14 mouse cellular contexts compared by ENCODE assay signal in genomic region chr16:10770531-10771325, GRCm38 (mm10). TPM values are rescaled to one million over a fixed set of nuclear protein-coding genes. Genes with fewer than 3 reads are reported as not detected.
DNase-seq lines count a peak whose midpoint lies in the region; ATAC-seq and TF ChIP-seq lines count a peak whose summit lies in the region.
"Had no signal": no experiment of that assay in that cellular context is flagged by ENCODE, and none has a peak within 500 bp of the region (broad histone marks: within the 10 kb centered on the region; RNA-seq: fewer than 3 reads in every experiment).

No protein-coding gene starts in this region.

- WGBS in forebrain, embryonic 14.5 days = 54% methylated on average over 4 of the region's 4 CpGs
- WGBS in forebrain, embryonic 12.5 days = 59% methylated on average over 4 of the region's 4 CpGs
- 53% methylated on average over 4 of the region's 4 CpGs for WGBS in lung, adult 2 months

- H3K36me3 ChIP-seq in forebrain, embryonic 14.5 days (ENCODE audit: control insufficient read depth, insufficient read depth, low read length) = no peaks in the 10 kb centered on the region
- H3K36me3 ChIP-seq in forebrain, embryonic 12.5 days (replicated peaks) = no peaks in the 10 kb centered on the region
- no peaks in the 10 kb centered on the region for H3K36me3 ChIP-seq in CH12.LX (replicated peaks in 1 of 2; ENCODE audit: control insufficient read depth in 1 of 2, insufficient read depth in 1 of 2, low read length in 1 of 2)
- H3K36me3 ChIP-seq in myocyte (ENCODE audit: control insufficient read depth, insufficient read depth) = no peaks in the 10 kb centered on the region

- H3K79me2 ChIP-seq in CH12.LX (replicated peaks; ENCODE audit: control insufficient read depth, extremely low read depth, insufficient read depth, poor library complexity, severe bottlenecking) = no peaks in the 10 kb centered on the region
- no peaks in the 10 kb centered on the region for H3K79me2 ChIP-seq in myocyte (ENCODE audit: control insufficient read depth, insufficient read depth)

- H3K4me3 ChIP-seq in forebrain, embryonic 14.5 days (ENCODE audit: low read depth, low read length) = no peak overlapping the region
- H3K4me3 ChIP-seq in forebrain, embryonic 12.5 days (replicated peaks) = no peak overlapping the region
- H3K4me3 ChIP-seq in lung, adult 2 months (replicated peaks; ENCODE audit: extremely low read depth, low read depth, low read length) = no peak overlapping the region
- no peak overlapping the region for H3K4me3 ChIP-seq in CH12.LX (replicated peaks in 1 of 3; ENCODE audit: low read depth in 2 of 3, low read length in 2 of 3, poor library complexity in 1 of 3)
- H3K4me3 ChIP-seq in myocyte = no peak overlapping the region
- H3K4me3 ChIP-seq: left cerebral cortex, adult 2 months had no signal

- in situ Hi-C loops in CH12.LX (cut with MboI; ENCODE audit: low pct_ligation_motif_present, low pct_unique_long_range_greater_than_20kb, low sequenced_read_pairs) = no loop called here

- TF ChIP-seq CTCF in lung, adult 2 months (IDR thresholded peaks at IDR 0.05; ENCODE audit: insufficient read depth, low read length) = 0 out of 2 replicates have a peak, but pooled peaks have one; percentile 11
- no peak for TF ChIP-seq CTCF in CH12.LX (conservative IDR thresholded peaks at IDR 0.05 in 1 of 2, IDR thresholded peaks at IDR 0.05 in 1 of 2; ENCODE audit: low read depth in 2 of 2, low read length in 2 of 2)

- dilution Hi-C loops in CH12.LX (cut with MboI; ENCODE audit: extremely low pct_ligation_motif_present, extremely low pct_unique_long_range_greater_than_20kb, low sequenced_read_pairs) = no loop called here

- no peak overlapping the region for H3K9ac ChIP-seq in forebrain, embryonic 14.5 days (ENCODE audit: low read length)
- H3K9ac ChIP-seq in forebrain, embryonic 12.5 days = no peak overlapping the region
- no peak overlapping the region for H3K9ac ChIP-seq in CH12.LX (ENCODE audit: insufficient read depth, low read depth)

- peak; percentile 81 for TF ChIP-seq EP300 in CH12.LX (IDR thresholded peaks at IDR 0.05; ENCODE audit: low read length)

- no peaks in the 10 kb centered on the region for H3K9me3 ChIP-seq in forebrain, embryonic 14.5 days (replicated peaks; ENCODE audit: control insufficient read depth, low read length)
- H3K9me3 ChIP-seq in forebrain, embryonic 12.5 days = no peaks in the 10 kb centered on the region
- no peaks in the 10 kb centered on the region for H3K9me3 ChIP-seq in CH12.LX (replicated peaks; ENCODE audit: low read length)

- DNase-seq in forebrain, embryonic 14.5 days (ENCODE audit: low spot score) = peak; percentile 13
- no peak for DNase-seq in lung, adult 2 months
- no peak for DNase-seq in lung, adult 18-20 months
- DNase-seq in CH12.LX (ENCODE audit: extremely low read depth) = peak; percentile 55
- DNase-seq in adrenal gland, postnatal 4 days (ENCODE audit: low spot score in 2 of 2) = no peak
- DNase-seq in ovary, adult 18-20 months (ENCODE audit: low spot score) = no peak
- DNase-seq: lung, postnatal 36 days had no signal

- no peak for ATAC-seq in forebrain, embryonic 14.5 days
- no peak for ATAC-seq in forebrain, embryonic 12.5 days (ENCODE audit: low FRiP score)

- H3ac ChIP-seq in myocyte (ENCODE audit: control insufficient read depth, insufficient read length) = no peak overlapping the region

- TF ChIP-seq POLR2A in lung, adult 2 months (IDR thresholded peaks at IDR 0.05; ENCODE audit: borderline replicate concordance, extremely low read depth, low read depth, low read length) = no peak
- no peak for TF ChIP-seq POLR2A in CH12.LX (IDR thresholded peaks at IDR 0.05; ENCODE audit: low read depth, low read length)
- no peak for TF ChIP-seq POLR2A in myocyte (IDR thresholded peaks at IDR 0.05; ENCODE audit: insufficient read length, low read depth)

- no peak for TF ChIP-seq RAD21 in CH12.LX (IDR thresholded peaks at IDR 0.05; ENCODE audit: low read depth, low read length)

- no peak overlapping the region for H3K4me2 ChIP-seq in forebrain, embryonic 14.5 days (ENCODE audit: low read length)
- H3K4me2 ChIP-seq in forebrain, embryonic 12.5 days = no peak overlapping the region
- H3K4me2 ChIP-seq in CH12.LX (ENCODE audit: insufficient read depth, low read depth, poor library complexity, severe bottlenecking) = no peak overlapping the region
- H3K4me2 ChIP-seq in myocyte (ENCODE audit: low read depth) = peak overlapping the region; percentile 36

- H3K4me1 ChIP-seq in forebrain, embryonic 14.5 days (ENCODE audit: control insufficient read depth, insufficient read depth, low read length) = no peaks in the 10 kb centered on the region
- no peaks in the 10 kb centered on the region for H3K4me1 ChIP-seq in forebrain, embryonic 12.5 days
- 0 out of 2 replicates have a peak, but pooled peaks cover 3% of the 10 kb centered on the region for H3K4me1 ChIP-seq in lung, adult 2 months (ENCODE audit: control insufficient read depth, insufficient read depth, low read length)
- peaks cover 53 to 74% of the 10 kb centered on the region in 2 experiments for H3K4me1 ChIP-seq in CH12.LX (ENCODE audit: control insufficient read depth in 1 of 2, insufficient read depth in 2 of 2)

- no peak overlapping the region for H3K27ac ChIP-seq in forebrain, embryonic 14.5 days (ENCODE audit: low read depth, low read length)
- H3K27ac ChIP-seq in forebrain, embryonic 12.5 days = no peak overlapping the region
- H3K27ac ChIP-seq in CH12.LX (ENCODE audit: insufficient read depth, low read depth) = no peak overlapping the region
- H3K27ac ChIP-seq: left cerebral cortex, adult 2 months had no signal

- no peaks in the 10 kb centered on the region for H3K27me3 ChIP-seq in forebrain, embryonic 14.5 days (replicated peaks; ENCODE audit: control insufficient read depth, insufficient read depth, low read length)
- peaks cover 5% of the 10 kb centered on the region; the same call in 1 of the 2 replicates for H3K27me3 ChIP-seq in forebrain, embryonic 12.5 days
- peaks cover 3% of the 10 kb centered on the region for H3K27me3 ChIP-seq in CH12.LX (replicated peaks)
- H3K27me3 ChIP-seq in myocyte (ENCODE audit: control insufficient read depth, insufficient read depth, insufficient read length) = no peaks in the 10 kb centered on the region

TF ChIP-seq in CH12.LX, 34 proteins besides CTCF, POLR2A, EP300 and RAD21 (continues in another document):
- TF ChIP-seq IRF4 (IDR thresholded peaks at IDR 0.05; ENCODE audit: low read depth, low read length) = peak; percentile 69
- TF ChIP-seq ETS1 (conservative IDR thresholded peaks at IDR 0.05; ENCODE audit: low read depth, low read length) = peak; percentile 63
- peak; percentile 83 for TF ChIP-seq BHLHE40 (IDR thresholded peaks at IDR 0.05; ENCODE audit: low read depth, low read length)

TF ChIP-seq in myocyte, 11 proteins besides CTCF, POLR2A, EP300 and RAD21 (continues in another document):
- TF ChIP-seq CEBPB (IDR thresholded peaks at IDR 0.05; ENCODE audit: insufficient read depth, poor library complexity, severe bottlenecking) = no peak
- TF ChIP-seq MYOG (IDR thresholded peaks at IDR 0.05; ENCODE audit: control insufficient read depth in 1 of 3, insufficient read depth in 1 of 3, insufficient read length in 2 of 3, low read depth in 2 of 3) = no peak
- no peak for TF ChIP-seq MAX (IDR thresholded peaks at IDR 0.05; ENCODE audit: low read depth)

RNA-seq across cellular contexts. Expression of gene Socs1, which starts 14.6 kb away (rescaled TPM):
- 1.1 and 1.6 TPM in 2 replicates for polyA plus RNA-seq in forebrain, embryonic 14.5 days (2014; fragmentation: Nextera tagmentation; extraction: Ambion mirVana)
- polyA plus RNA-seq in forebrain, embryonic 12.5 days (2016; fragmentation: Nextera tagmentation; extraction: Ambion mirVana) = 2.2 and 2.6 TPM in 2 replicates
- polyA plus RNA-seq in lung, adult 2 months (2012; rRNA removed) = 8.8 and 11.6 TPM in 2 replicates
- total RNA-seq in CH12.LX (2012; rRNA removed) (26.1 and 29.1 TPM in 2 replicates), CH12.LX (2014; rRNA removed) (17.3 and 18.8 TPM in 2 replicates)
- polyA plus RNA-seq in CH12.LX (2012; ENCODE audit: insufficient read length, low read depth) (23.0 and 27.6 TPM in 2 replicates), myocyte (2012; fragmentation: generic; extraction: Trizol) (1.7 TPM)
- 1 to 10 TPM; 6.4 to 7.0 TPM for total RNA-seq in adrenal gland, postnatal 4 days (2021)

RNA-seq across cellular contexts. Expression of gene Tnp2, which starts 17.7 kb away (rescaled TPM):
- not detected in 2 replicates for polyA plus RNA-seq in forebrain, embryonic 14.5 days (2014; fragmentation: Nextera tagmentation; extraction: Ambion mirVana)
- not detected in 2 replicates for polyA plus RNA-seq in forebrain, embryonic 12.5 days (2016; fragmentation: Nextera tagmentation; extraction: Ambion mirVana)
- 0.82 and 2.7 TPM in 2 replicates for polyA plus RNA-seq in lung, adult 2 months (2012; rRNA removed)
- total RNA-seq in CH12.LX (2012; rRNA removed) = 0.25 TPM in 1 of 2 replicates, not detected in the other
- not detected in 2 replicates for total RNA-seq in CH12.LX (2014; rRNA removed)
- polyA plus RNA-seq in CH12.LX (2012; ENCODE audit: insufficient read length, low read depth) = 0.43 TPM in 1 of 2 replicates, not detected in the other
- polyA plus RNA-seq in myocyte (2012; fragmentation: generic; extraction: Trizol) = 0.12 TPM
- total RNA-seq in adrenal gland, postnatal 4 days (2021) = not detected
- total RNA-seq: heart, postnatal 25 days; left cerebral cortex, adult 2 months; neutrophil, adult 5-6 weeks had no signal
- polyA plus RNA-seq: C2C12; kidney, embryonic 16.5 days had no signal

RNA-seq across cellular contexts. Expression of gene Prm3, which starts 20.0 kb away (rescaled TPM):
- polyA plus RNA-seq in forebrain, embryonic 14.5 days (2014; fragmentation: Nextera tagmentation; extraction: Ambion mirVana) = not detected in 2 replicates
- not detected in 2 replicates for polyA plus RNA-seq in forebrain, embryonic 12.5 days (2016; fragmentation: Nextera tagmentation; extraction: Ambion mirVana)
- not detected in 2 replicates for polyA plus RNA-seq in lung, adult 2 months (2012; rRNA removed)
- total RNA-seq in CH12.LX (2012; rRNA removed) (not detected in 2 replicates), CH12.LX (2014; rRNA removed) (not detected in 2 replicates)
- polyA plus RNA-seq in CH12.LX (2012; ENCODE audit: insufficient read length, low read depth) (not detected in 2 replicates), myocyte (2012; fragmentation: generic; extraction: Trizol) (not detected)
- not detected for total RNA-seq in adrenal gland, postnatal 4 days (2021)
- total RNA-seq: heart, postnatal 25 days; left cerebral cortex, adult 2 months; neutrophil, adult 5-6 weeks had no signal
- polyA plus RNA-seq: C2C12; kidney, embryonic 16.5 days had no signal

RNA-seq across cellular contexts. Expression of gene Prm2, which starts 25.2 kb away (rescaled TPM):
- polyA plus RNA-seq in forebrain, embryonic 14.5 days (2014; fragmentation: Nextera tagmentation; extraction: Ambion mirVana) = not detected in 2 replicates
- polyA plus RNA-seq in forebrain, embryonic 12.5 days (2016; fragmentation: Nextera tagmentation; extraction: Ambion mirVana) = not detected in 2 replicates
- 0.83 and 1.8 TPM in 2 replicates for polyA plus RNA-seq in lung, adult 2 months (2012; rRNA removed)
- total RNA-seq in CH12.LX (2012; rRNA removed) (not detected in 2 replicates), CH12.LX (2014; rRNA removed) (not detected in 2 replicates)
- polyA plus RNA-seq in CH12.LX (2012; ENCODE audit: insufficient read length, low read depth) (not detected in 2 replicates), myocyte (2012; fragmentation: generic; extraction: Trizol) (not detected)
- not detected for total RNA-seq in adrenal gland, postnatal 4 days (2021)
- total RNA-seq: heart, postnatal 25 days; left cerebral cortex, adult 2 months; neutrophil, adult 5-6 weeks had no signal
- polyA plus RNA-seq: C2C12; kidney, embryonic 16.5 days had no signal

RNA-seq across cellular contexts. Expression of gene Prm1, which starts 34.9 kb away (rescaled TPM):
- polyA plus RNA-seq in forebrain, embryonic 14.5 days (2014; fragmentation: Nextera tagmentation; extraction: Ambion mirVana) = not detected in 2 replicates
- not detected in 2 replicates for polyA plus RNA-seq in forebrain, embryonic 12.5 days (2016; fragmentation: Nextera tagmentation; extraction: Ambion mirVana)
- 0.36 and 1.8 TPM in 2 replicates for polyA plus RNA-seq in lung, adult 2 months (2012; rRNA removed)
- total RNA-seq in CH12.LX (2012; rRNA removed) (not detected in 2 replicates), CH12.LX (2014; rRNA removed) (not detected in 2 replicates)
- polyA plus RNA-seq in CH12.LX (2012; ENCODE audit: insufficient read length, low read depth) (not detected in 2 replicates), myocyte (2012; fragmentation: generic; extraction: Trizol) (not detected)
- not detected for total RNA-seq in adrenal gland, postnatal 4 days (2021)
- total RNA-seq: heart, postnatal 25 days; left cerebral cortex, adult 2 months; neutrophil, adult 5-6 weeks had no signal
- polyA plus RNA-seq: C2C12; kidney, embryonic 16.5 days had no signal

Comparison
In these comparisons a context has a peak if more than half of its experiments do, and no peak if none do; other contexts are left out.
1. DNase-seq: peak in forebrain, embryonic 14.5 days (single experiment) and CH12.LX (single experiment); none in lung, adult 2 months (single experiment), lung, adult 18-20 months (0 of 2), adrenal gland, postnatal 4 days (0 of 2) and ovary, adult 18-20 months (single experiment).